In genomic region chr19:4644271-4644670, GRCm38 (mm10) we compare ENCODE assay signal across 10 mouse cellular contexts. TPM values are rescaled to one million over a fixed set of nuclear protein-coding genes. Genes with fewer than 3 reads are reported as not detected.
A peak's percentile ranks its signal among the peaks of the same experiment; 100 is the strongest.
DNase-seq lines count a peak whose midpoint lies in the region; ATAC-seq and TF ChIP-seq lines count a peak whose summit lies in the region.
"Had no signal": no experiment of that assay in that cellular context is flagged by ENCODE, and none has a peak within 500 bp of the region (broad histone marks: within the 10 kb centered on the region; RNA-seq: fewer than 3 reads in every experiment).

No protein-coding gene starts in this region.

- H3K27ac ChIP-seq in hindbrain, embryonic 11.5 days (ENCODE audit: low read depth, low read length) = no peak overlapping the region
- no peak overlapping the region for H3K27ac ChIP-seq in hindbrain, embryonic 16.5 days (ENCODE audit: low read depth, low read length)
- H3K27ac ChIP-seq in MEL (ENCODE audit: control insufficient read depth, low read depth, low read length) = no peak overlapping the region
- no peak overlapping the region for H3K27ac ChIP-seq in forebrain, embryonic 15.5 days (replicated peaks)
- H3K27ac ChIP-seq: heart, embryonic 15.5 days had no signal

- no peaks in the 10 kb centered on the region for H3K4me1 ChIP-seq in hindbrain, embryonic 11.5 days (replicated peaks; ENCODE audit: control insufficient read depth, insufficient read depth, low read length)
- H3K4me1 ChIP-seq in hindbrain, embryonic 16.5 days (ENCODE audit: control insufficient read depth, insufficient read depth, low read depth, low read length) = no peaks in the 10 kb centered on the region
- no peaks in the 10 kb centered on the region for H3K4me1 ChIP-seq in MEL (ENCODE audit: control insufficient read depth in 1 of 2, insufficient read depth in 2 of 2, low read length in 2 of 2)
- no peaks in the 10 kb centered on the region for H3K4me1 ChIP-seq in forebrain, embryonic 15.5 days
- H3K4me1 ChIP-seq: heart, embryonic 15.5 days; megakaryocyte, embryonic 14.5 days had no signal

- no peaks in the 10 kb centered on the region for H3K36me3 ChIP-seq in hindbrain, embryonic 11.5 days (ENCODE audit: control insufficient read depth, insufficient read depth, low read length)
- no peaks in the 10 kb centered on the region for H3K36me3 ChIP-seq in hindbrain, embryonic 16.5 days (ENCODE audit: control insufficient read depth, insufficient read depth, low read length)
- no peaks in the 10 kb centered on the region for H3K36me3 ChIP-seq in MEL (ENCODE audit: control insufficient read depth in 1 of 2, insufficient read depth in 2 of 2, low read length in 2 of 2)
- H3K36me3 ChIP-seq in forebrain, embryonic 15.5 days = no peaks in the 10 kb centered on the region
- H3K36me3 ChIP-seq: heart, embryonic 15.5 days had no signal

- DNase-seq in hindbrain, embryonic 11.5 days (ENCODE audit: low spot score) = peak; percentile 69
- peak; percentile 48 for DNase-seq in MEL (ENCODE audit: low read depth, low spot score)
- DNase-seq in cerebellum, postnatal 4 days (ENCODE audit: low spot score in 2 of 2) = peak; percentile 41 to 49
- peak; percentile 66 to 68 for DNase-seq in layer of hippocampus, postnatal 10 days (ENCODE audit: low spot score in 2 of 2)
- DNase-seq in right cerebral cortex, postnatal 25 days = peak; percentile 72
- no peak for DNase-seq in lung, postnatal 25 days (ENCODE audit: low spot score)

- H3K79me2 ChIP-seq in MEL (ENCODE audit: control insufficient read depth, insufficient read depth, low read length, poor library complexity) = no peaks in the 10 kb centered on the region

- TF ChIP-seq CTCF in MEL (IDR thresholded peaks at IDR 0.05 in 2 of 3, conservative IDR thresholded peaks at IDR 0.05 in 1 of 3; ENCODE audit: control insufficient read depth in 1 of 3, insufficient read depth in 1 of 3, low read depth in 2 of 3, low read length in 3 of 3, poor library complexity in 1 of 3, severe bottlenecking in 1 of 3) = peak; percentile 43 to 63 (median 47)

- H3K27me3 ChIP-seq in hindbrain, embryonic 11.5 days (ENCODE audit: control insufficient read depth, insufficient read depth, low read length) = no peaks in the 10 kb centered on the region
- no peaks in the 10 kb centered on the region for H3K27me3 ChIP-seq in hindbrain, embryonic 16.5 days (replicated peaks; ENCODE audit: control insufficient read depth, insufficient read depth, low read length)
- H3K27me3 ChIP-seq in MEL (ENCODE audit: control insufficient read depth in 1 of 2, insufficient read depth in 2 of 2, low read length in 2 of 2) = no peaks in the 10 kb centered on the region
- H3K27me3 ChIP-seq in forebrain, embryonic 15.5 days = no peaks in the 10 kb centered on the region

- 44% methylated on average over 10 of the region's 10 CpGs for WGBS in hindbrain, embryonic 11.5 days
- WGBS in hindbrain, embryonic 16.5 days = 43% methylated on average over 10 of the region's 10 CpGs
- 40% methylated on average over 10 of the region's 10 CpGs for WGBS in forebrain, embryonic 15.5 days

- no peak for TF ChIP-seq EP300 in MEL (IDR thresholded peaks at IDR 0.05; ENCODE audit: low read depth in 1 of 2, low read length in 2 of 2)

- no peak for ATAC-seq in hindbrain, embryonic 11.5 days (ENCODE audit: low FRiP score)
- ATAC-seq in hindbrain, embryonic 16.5 days = no peak
- no peak for ATAC-seq in forebrain, embryonic 15.5 days (replicated peaks)

- no peak overlapping the region for H3K9ac ChIP-seq in hindbrain, embryonic 11.5 days (ENCODE audit: low read depth, low read length)
- no peak overlapping the region for H3K9ac ChIP-seq in hindbrain, embryonic 16.5 days (ENCODE audit: low read depth, low read length)
- H3K9ac ChIP-seq in MEL (ENCODE audit: control insufficient read depth, low read depth, low read length, poor library complexity, severe bottlenecking) = no peak overlapping the region
- no peak overlapping the region for H3K9ac ChIP-seq in forebrain, embryonic 15.5 days (replicated peaks)
- H3K9ac ChIP-seq: heart, embryonic 15.5 days had no signal

- no peak overlapping the region for H3K4me2 ChIP-seq in hindbrain, embryonic 11.5 days (replicated peaks; ENCODE audit: low read depth, low read length)
- no peak overlapping the region for H3K4me2 ChIP-seq in hindbrain, embryonic 16.5 days (ENCODE audit: low read length)
- no peak overlapping the region for H3K4me2 ChIP-seq in forebrain, embryonic 15.5 days (replicated peaks)
- H3K4me2 ChIP-seq: heart, embryonic 15.5 days had no signal

- no peak overlapping the region for H3K4me3 ChIP-seq in hindbrain, embryonic 11.5 days (ENCODE audit: low read depth, low read length)
- H3K4me3 ChIP-seq in hindbrain, embryonic 16.5 days (ENCODE audit: low read length) = no peak overlapping the region
- H3K4me3 ChIP-seq in MEL (ENCODE audit: control insufficient read depth in 1 of 2, insufficient read depth in 1 of 2, low read depth in 2 of 2, low read length in 2 of 2) = no peak overlapping the region
- H3K4me3 ChIP-seq in forebrain, embryonic 15.5 days = no peak overlapping the region
- H3K4me3 ChIP-seq: heart, embryonic 15.5 days; megakaryocyte, embryonic 14.5 days had no signal

- H3K9me3 ChIP-seq in hindbrain, embryonic 11.5 days (ENCODE audit: control insufficient read depth, low read length) = no peaks in the 10 kb centered on the region
- no peaks in the 10 kb centered on the region for H3K9me3 ChIP-seq in hindbrain, embryonic 16.5 days (ENCODE audit: control insufficient read depth, low read length)
- no peaks in the 10 kb centered on the region for H3K9me3 ChIP-seq in MEL (replicated peaks; ENCODE audit: insufficient read depth, low read length)
- no peaks in the 10 kb centered on the region for H3K9me3 ChIP-seq in forebrain, embryonic 15.5 days
- H3K9me3 ChIP-seq: heart, embryonic 15.5 days; megakaryocyte, embryonic 14.5 days had no signal

- peak; percentile 58 for TF ChIP-seq RAD21 in MEL (IDR thresholded peaks at IDR 0.05; ENCODE audit: low read depth, low read length)

- TF ChIP-seq POLR2A in MEL (IDR thresholded peaks at IDR 0.05; ENCODE audit: control insufficient read depth in 1 of 2, insufficient read depth in 1 of 2, low read depth in 1 of 2, low read length in 2 of 2, poor library complexity in 1 of 2) = no peak

TF ChIP-seq in MEL, 35 proteins besides CTCF, POLR2A, EP300 and RAD21:
- TF ChIP-seq ZKSCAN1 (IDR thresholded peaks at IDR 0.05; ENCODE audit: low read depth, low read length) (no peak), TBP (IDR thresholded peaks at IDR 0.05; ENCODE audit: low read depth, low read length) (no peak), ZMIZ1 (IDR thresholded peaks at IDR 0.05; ENCODE audit: low read depth, low read length) (no peak), NELFE (IDR thresholded peaks at IDR 0.05; ENCODE audit: low read depth, low read length) (no peak), ZC3H11A (IDR thresholded peaks at IDR 0.05; ENCODE audit: low read depth, low read length) (peak; percentile 40), SMC3 (IDR thresholded peaks at IDR 0.05; ENCODE audit: low read depth, low read length) (peak; percentile 70)

RNA-seq across cellular contexts. Expression of gene Rce1, which starts 18.8 kb away (rescaled TPM):
- 59.8 and 64.4 TPM in 2 replicates for polyA plus RNA-seq in hindbrain, embryonic 11.5 days (2014; fragmentation: Nextera tagmentation; extraction: Ambion mirVana)
- 51.8 and 54.8 TPM in 2 replicates for polyA plus RNA-seq in hindbrain, embryonic 16.5 days (2015; fragmentation: Nextera tagmentation; extraction: Ambion mirVana)
- 37.1 and 43.1 TPM in 2 replicates for total RNA-seq in MEL (2012; rRNA removed)
- polyA plus RNA-seq in MEL (2012; ENCODE audit: insufficient read depth in 1 of 2, insufficient read length in 2 of 2, low read depth in 1 of 2, low replicate concordance in 2 of 2, missing spikeins in 1 of 2) = 10 to 100 TPM in 1 of 2 experiments, not detected in 1; 67.8 TPM
- total RNA-seq in layer of hippocampus, postnatal 10 days (2021) = 10 to 100 TPM; 19.8 to 20.9 TPM
- 53.8 and 56.5 TPM in 2 replicates for polyA plus RNA-seq in forebrain, embryonic 15.5 days (2015; fragmentation: Nextera tagmentation; extraction: Ambion mirVana)

RNA-seq across cellular contexts. Expression of gene Lrfn4, which starts 28.8 kb away (rescaled TPM):
- polyA plus RNA-seq in hindbrain, embryonic 11.5 days (2014; fragmentation: Nextera tagmentation; extraction: Ambion mirVana) = 7.7 and 9.0 TPM in 2 replicates
- 8.0 and 10.5 TPM in 2 replicates for polyA plus RNA-seq in hindbrain, embryonic 16.5 days (2015; fragmentation: Nextera tagmentation; extraction: Ambion mirVana)
- total RNA-seq in MEL (2012; rRNA removed) = 11.5 and 14.0 TPM in 2 replicates
- 10 to 100 TPM in 1 of 2 experiments, not detected in 1; 17.5 TPM for polyA plus RNA-seq in MEL (2012; ENCODE audit: insufficient read depth in 1 of 2, insufficient read length in 2 of 2, low read depth in 1 of 2, low replicate concordance in 2 of 2, missing spikeins in 1 of 2)
- total RNA-seq in layer of hippocampus, postnatal 10 days (2021) = 10 to 100 TPM; 67.0 to 67.3 TPM
- 10.9 and 11.7 TPM in 2 replicates for polyA plus RNA-seq in forebrain, embryonic 15.5 days (2015; fragmentation: Nextera tagmentation; extraction: Ambion mirVana)

RNA-seq across cellular contexts. Expression of gene Gm960, which starts 54.2 kb away (rescaled TPM):
- 2.7 and 4.9 TPM in 2 replicates for polyA plus RNA-seq in hindbrain, embryonic 11.5 days (2014; fragmentation: Nextera tagmentation; extraction: Ambion mirVana)
- 5.2 and 6.7 TPM in 2 replicates for polyA plus RNA-seq in hindbrain, embryonic 16.5 days (2015; fragmentation: Nextera tagmentation; extraction: Ambion mirVana)
- 0.39 and 2.1 TPM in 2 replicates for total RNA-seq in MEL (2012; rRNA removed)
- polyA plus RNA-seq in MEL (2012; ENCODE audit: insufficient read depth in 1 of 2, insufficient read length in 2 of 2, low read depth in 1 of 2, low replicate concordance in 2 of 2, missing spikeins in 1 of 2) = 1 to 10 TPM in 1 of 2 experiments, not detected in 1; 2.3 TPM
- total RNA-seq in layer of hippocampus, postnatal 10 days (2021) = 1 to 10 TPM; 2.1 to 2.3 TPM
- polyA plus RNA-seq in forebrain, embryonic 15.5 days (2015; fragmentation: Nextera tagmentation; extraction: Ambion mirVana) = 6.6 and 8.8 TPM in 2 replicates
